Mouse (Mus musculus) E14TG2a.4 (cell line): Measurements from ENCODE around the gene Tfap4.
A peak's percentile ranks its signal among the peaks of the same experiment; 100 is the strongest.

Source experiments
- H3K27me3 ChIP-seq: 2 replicates; pipeline ENCODE4 v1.6.1; 2014; ENCODE audit warnings: low read length, control low read depth; ENCODE audit not compliant: insufficient read depth
- H3K36me3 ChIP-seq: 2 replicates; pipeline ENCODE4 v1.6.1; 2014; ENCODE audit warnings: low read length, control low read depth; ENCODE audit not compliant: insufficient read depth
- H3K4me1 ChIP-seq: replicated peaks from 2 replicates; pipeline ENCODE4 v1.6.1; 2014; ENCODE audit warnings: low read depth, low read length, control low read depth
- H3K4me3 ChIP-seq: replicated peaks from 2 replicates; pipeline ENCODE4 v1.5.1; 2014; ENCODE audit warnings: mild to moderate bottlenecking, low read length
- H3K9me3 ChIP-seq: 2 replicates; pipeline ENCODE4 v1.6.1; 2014; ENCODE audit warnings: low read length, control low read depth
- CTCF ChIP-seq: conservative IDR thresholded peaks from 2 replicates; pipeline ENCODE4 v1.5.1; 2014; ENCODE audit warnings: low read length
- NANOG ChIP-seq: IDR thresholded peaks from 2 replicates; pipeline ENCODE4 v1.6.1; 2014; ENCODE audit warnings: borderline replicate concordance, low read length, mixed read lengths
- POU5F1 ChIP-seq: IDR thresholded peaks from 2 replicates; pipeline ENCODE4 v1.6.1; 2014; ENCODE audit warnings: low read length, borderline replicate concordance

Gene Tfap4

DNA sequence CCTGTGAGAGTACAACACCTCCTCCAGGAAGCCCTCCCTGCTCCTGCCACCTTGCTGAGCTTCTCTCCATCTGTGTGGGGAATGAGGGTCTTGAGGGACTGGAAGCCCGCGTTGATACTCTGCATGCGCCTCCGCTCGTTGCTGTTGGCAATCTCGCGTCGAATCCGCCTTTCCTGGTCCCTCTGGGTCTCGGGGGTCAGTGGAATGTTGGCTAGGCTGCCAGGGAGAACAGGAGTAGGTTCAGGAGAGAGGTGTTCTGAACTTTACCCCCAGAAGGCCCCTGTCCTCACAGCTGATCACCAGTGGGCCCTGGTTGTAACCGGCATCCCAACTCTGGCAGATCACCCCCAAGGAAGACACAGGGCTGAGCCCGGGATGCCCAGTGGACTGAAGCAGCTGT, 7.8 kb downstream of the Tfap4 start:
- TF ChIP-seq NANOG (no peak), CTCF (no peak), POU5F1 (no peak)
- Histone ChIP-seq H3K36me3 (peaks cover 91% of the 10 kb centered on the region), H3K27me3 (no peaks in the 10 kb centered on the region), H3K4me3 (0 out of 2 replicates have a peak overlapping the region, but pooled peaks have one; percentile 43), H3K4me1 (peaks cover 79% of the 10 kb centered on the region), H3K9me3 (no peaks in the 10 kb centered on the region)

- H3K4me1 ChIP-seq, result peaks cover 74% of the 10 kb centered on the region
- H3K27me3 ChIP-seq, result no peaks in the 10 kb centered on the region
- 0 out of 2 replicates have a peak overlapping the region, but pooled peaks have one; percentile 43 for H3K4me3 ChIP-seq
- H3K36me3 ChIP-seq, result peaks cover 97% of the 10 kb centered on the region
- peak; percentile 92 for TF ChIP-seq CTCF
- TF ChIP-seq NANOG, result no peak
- H3K9me3 ChIP-seq, result no peaks in the 10 kb centered on the region
Observed at GRCm38 (mm10) chr16:4551056-4551455, 8.6 kb downstream of the Tfap4 start.

DNA sequence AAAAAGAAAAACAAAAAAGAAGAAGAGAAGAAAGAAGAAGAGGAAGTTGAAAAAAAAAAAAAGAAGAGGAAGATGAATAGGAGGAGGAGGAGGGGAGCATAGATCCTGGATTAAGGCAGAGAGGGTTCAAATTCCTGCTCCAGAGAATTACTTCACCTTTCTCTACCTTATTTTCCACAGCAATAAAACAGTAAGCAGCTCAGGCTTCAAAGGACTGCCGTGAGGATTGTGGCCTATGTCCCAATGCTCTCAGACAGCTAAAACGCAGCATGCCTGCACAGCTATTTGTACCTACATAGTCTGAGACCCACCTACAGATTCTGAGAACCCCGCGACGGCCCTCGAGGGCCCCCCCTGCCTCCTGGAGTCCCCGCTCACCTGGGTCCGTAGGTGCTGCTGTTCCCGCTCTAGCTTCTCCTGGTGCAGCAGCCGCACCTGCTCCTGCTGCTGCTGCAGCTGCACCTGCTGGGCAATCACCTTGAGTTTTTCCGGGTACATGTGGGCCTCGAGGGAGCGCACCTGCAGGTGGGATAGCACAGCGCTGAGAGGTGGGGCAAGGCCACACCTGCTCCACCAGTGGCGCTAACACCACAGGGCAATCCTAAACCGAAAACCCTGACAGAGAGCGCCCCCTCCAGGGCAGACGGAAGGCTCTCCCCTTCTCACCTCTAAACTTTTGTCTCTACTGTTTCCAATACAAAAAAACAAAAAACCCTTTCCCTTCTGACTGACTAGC, 10.5 kb downstream of the Tfap4 start:
- peaks cover 95% of the 10 kb centered on the region for H3K36me3 ChIP-seq
- no peaks in the 10 kb centered on the region for H3K9me3 ChIP-seq
- no peaks in the 10 kb centered on the region for H3K27me3 ChIP-seq
- H3K4me3 ChIP-seq, result peak overlapping the region; percentile 23; the same call in 1 of the 2 replicates
- TF ChIP-seq NANOG (no peak), CTCF (peak; percentile 54)
- H3K4me1 ChIP-seq, result peaks cover 74% of the 10 kb centered on the region

GRCm38 (mm10) chr16:4547611-4548010, 12.0 kb downstream of the Tfap4 start:
- TF ChIP-seq POU5F1, result no peak
- TF ChIP-seq NANOG, result no peak
- TF ChIP-seq CTCF, result no peak
- no peaks in the 10 kb centered on the region for H3K9me3 ChIP-seq
- H3K36me3 ChIP-seq, result peaks cover 91% of the 10 kb centered on the region
- H3K4me1 ChIP-seq, result peaks cover 72% of the 10 kb centered on the region
- H3K27me3 ChIP-seq, result no peaks in the 10 kb centered on the region
- H3K4me3 ChIP-seq, result no peak overlapping the region

- no peak for TF ChIP-seq NANOG
- TF ChIP-seq POU5F1, result no peak
- no peak for TF ChIP-seq CTCF
- no peak overlapping the region for H3K4me3 ChIP-seq
- peaks cover 83% of the 10 kb centered on the region for H3K36me3 ChIP-seq
- peaks cover 71% of the 10 kb centered on the region for H3K4me1 ChIP-seq
- no peaks in the 10 kb centered on the region for H3K9me3 ChIP-seq
- H3K27me3 ChIP-seq, result no peaks in the 10 kb centered on the region
Observed at GRCm38 (mm10) chr16:4546838-4547237, 12.8 kb downstream of the Tfap4 start.

DNA sequence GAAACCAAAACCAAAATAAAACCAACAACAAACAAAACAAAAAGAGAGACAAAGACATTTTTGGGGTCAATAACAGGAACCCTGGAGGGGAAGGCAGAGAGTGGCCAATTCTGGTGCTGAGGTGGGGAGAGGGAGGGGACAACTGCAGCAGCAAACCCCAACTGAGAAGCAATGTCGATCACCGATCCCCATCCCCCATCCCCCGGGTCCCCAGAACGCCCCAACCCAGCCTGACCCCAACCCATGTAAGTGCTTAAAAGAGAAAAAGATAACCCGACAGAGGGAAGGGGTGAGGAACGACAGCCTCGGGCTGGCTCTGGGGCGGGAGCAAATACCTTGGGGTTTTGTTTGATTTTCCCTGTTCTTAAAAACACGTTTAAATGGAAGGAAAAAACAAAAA, 14.8 kb downstream of the Tfap4 start:
- TF ChIP-seq POU5F1, result no peak
- TF ChIP-seq CTCF, result no peak
- TF ChIP-seq NANOG, result no peak
- H3K36me3 ChIP-seq, result peaks cover 65% of the 10 kb centered on the region
- no peaks in the 10 kb centered on the region for H3K9me3 ChIP-seq
- peaks cover 71% of the 10 kb centered on the region for H3K4me1 ChIP-seq
- no peaks in the 10 kb centered on the region for H3K27me3 ChIP-seq
- peak overlapping the region; percentile 30; the same call in 1 of the 2 replicates for H3K4me3 ChIP-seq

DNA sequence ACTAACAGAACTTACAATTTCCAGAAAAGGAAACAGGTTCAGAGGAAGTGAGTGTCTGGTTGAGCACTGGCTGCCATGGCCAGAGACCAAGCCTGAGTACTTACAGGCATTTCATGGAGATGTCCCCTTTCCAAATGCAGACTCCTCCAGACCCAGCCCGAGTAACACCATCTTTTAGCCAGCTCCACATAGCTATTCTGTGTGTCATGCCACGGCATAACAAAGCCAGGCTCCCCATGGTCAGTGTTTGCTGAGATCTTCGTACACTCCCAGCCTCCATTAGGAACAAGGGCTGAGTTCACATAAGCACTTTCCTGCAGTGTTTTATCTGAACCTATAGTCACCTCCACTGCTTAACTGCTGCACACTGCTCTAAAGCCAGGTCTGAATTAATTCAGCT, 16.4 kb downstream of the Tfap4 start:
- Histone ChIP-seq H3K9me3 (no peaks in the 10 kb centered on the region), H3K4me1 (peaks cover 71% of the 10 kb centered on the region), H3K4me3 (no peak overlapping the region), H3K27me3 (no peaks in the 10 kb centered on the region), H3K36me3 (peaks cover 50% of the 10 kb centered on the region)
- TF ChIP-seq NANOG, result no peak
- TF ChIP-seq CTCF, result no peak

DNA sequence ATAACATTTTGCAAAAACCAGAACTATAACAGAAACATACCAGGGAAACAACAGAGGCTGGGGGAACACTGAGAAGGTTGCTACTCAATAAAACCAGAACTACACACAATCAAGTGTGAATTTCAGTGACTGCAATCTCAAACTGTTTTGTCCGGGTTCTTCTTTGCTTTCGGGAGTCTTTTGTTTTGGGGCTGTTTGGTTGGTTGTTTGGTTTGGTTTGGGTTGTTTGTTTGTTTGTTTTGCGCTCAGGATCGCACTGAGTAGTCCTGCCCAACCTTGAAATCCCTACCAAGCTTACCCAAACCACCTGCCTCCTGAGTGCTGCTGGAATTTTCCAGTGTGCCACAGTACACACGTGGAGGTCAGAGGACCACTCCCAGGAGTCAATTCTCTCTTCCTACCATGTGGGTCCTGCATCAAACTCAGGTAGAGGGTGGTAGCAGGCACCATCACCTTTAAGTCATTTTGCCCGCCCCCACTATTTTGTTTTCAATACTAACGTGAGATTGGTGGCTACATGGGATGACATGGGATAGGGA, 17.3 kb downstream of the Tfap4 start:
- Histone ChIP-seq H3K4me3 (no peak overlapping the region), H3K4me1 (peaks cover 76% of the 10 kb centered on the region), H3K27me3 (no peaks in the 10 kb centered on the region), H3K36me3 (peaks cover 48% of the 10 kb centered on the region), H3K9me3 (no peaks in the 10 kb centered on the region)
- TF ChIP-seq NANOG (no peak), CTCF (no peak), POU5F1 (no peak)

- Histone ChIP-seq H3K9me3 (no peaks in the 10 kb centered on the region), H3K4me1 (peaks cover 77% of the 10 kb centered on the region), H3K27me3 (no peaks in the 10 kb centered on the region), H3K36me3 (peaks cover 45% of the 10 kb centered on the region), H3K4me3 (peak within 1 kb of the TSS; percentile 83)
- TF ChIP-seq CTCF (peak; percentile 64), POU5F1 (no peak)
Observed at GRCm38 (mm10) chr16:4541501-4542198, 18.0 kb downstream of the Tfap4 start, which contains the start of gene Srl. TSS of gene Srl (minus strand) at chr16:4541816.
